Mouse (Mus musculus): ENCODE measurements around the gene Rnf220.

DNA sequence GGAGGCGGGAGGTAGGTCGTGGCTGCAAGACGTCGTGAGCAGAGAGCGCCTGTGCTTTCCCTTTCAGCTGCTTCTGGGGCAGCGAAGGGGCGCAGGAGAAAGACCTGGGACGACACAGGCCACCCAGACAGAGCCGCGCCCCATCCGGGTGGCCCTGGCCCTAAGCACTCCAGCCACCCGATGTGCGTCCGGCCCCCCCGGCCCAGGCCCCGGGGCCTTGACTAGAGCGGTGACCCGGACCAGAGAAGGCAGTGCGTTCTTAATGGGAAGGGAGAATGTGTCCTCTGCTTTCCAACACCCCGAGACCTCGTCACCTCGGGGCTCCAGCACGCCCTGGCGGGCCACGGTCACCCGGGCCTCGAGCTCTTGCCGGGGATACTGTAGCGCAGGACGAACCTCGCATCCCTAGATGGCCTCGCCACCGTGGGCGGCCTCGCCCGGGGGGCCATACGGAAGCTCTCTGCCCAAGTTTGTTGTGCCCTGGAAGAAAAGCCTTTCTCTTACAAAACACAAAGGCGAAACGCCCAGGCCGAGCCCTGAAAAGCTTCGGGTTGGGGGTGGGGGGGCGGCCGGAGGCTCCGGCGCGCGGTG is 1.8 kb downstream of the Rnf220 start:
- TF ChIP-seq CTCF (IDR thresholded peaks at IDR 0.05; ENCODE audit: low read depth, low read length) = no peak
- no peak for TF ChIP-seq POLR2A (IDR thresholded peaks at IDR 0.05; ENCODE audit: borderline replicate concordance, low read depth, low read length)
